Mouse (Mus musculus) embryonic stem cell, embryonic (primary cell): Measurements from ENCODE around the gene Olfr173.

Experiments used
- CTCF ChIA-PET, 4 experiments: fragments of 300-600 bp in 2 of 4; fragments of 350-600 bp in 2 of 4; sonication (Branson Sonifier 250); formaldehyde crosslinking; loops; one replicate each; lab custom pipeline; 2022; ENCODE audit warnings: inconsistent platforms in 2 of 4; lab: Charles Lee
- POLR2A ChIA-PET, 4 experiments: fragments of 300-600 bp in 2 of 4; fragments of 350-600 bp in 2 of 4; sonication (Branson Sonifier 250); formaldehyde crosslinking; loops; one replicate each; lab custom pipeline; 2022; ENCODE audit warnings: antibody characterized with exemption in 4 of 4, inconsistent platforms in 1 of 4; lab: Charles Lee

Gene Olfr173

GRCm38 (mm10) chr16:58800168-58800567, at the start of gene Olfr173:
Olfr173 (minus strand) TSS chr16:58800268.
- CTCF ChIA-PET: no interaction called here
- POLR2A ChIA-PET: no interaction called here

GRCm38 (mm10) chr16:58826732-58827319, 26.8 kb upstream of the Olfr173 start, which contains the start of gene Olfr175-ps1:
Olfr175-ps1 (minus strand) TSS chr16:58826782.
- ChIA-PET CTCF (no interaction called here), POLR2A (no interaction called here)

GRCm38 (mm10) chr16:58763076-58763475, 37.0 kb downstream of the Olfr173 start, which contains the start of gene Olfr172:
Olfr172 (minus strand) TSS chr16:58763176.
- ChIA-PET CTCF (no interaction called here), POLR2A (interaction anchor here in 1 of 4 experiments (0.6 kb wide), 1 partner anchor 207 kb away, joined by 3 read pairs; no protein-coding TSS in a partner anchor)

- ChIA-PET POLR2A (no interaction called here), CTCF (interaction anchor here in 1 of 4 experiments (0.7 kb wide), 1 partner anchor 669 kb away, joined by 3 read pairs; no protein-coding TSS in a partner anchor)
Measured at GRCm38 (mm10) chr16:58756191-58756590, 43.9 kb downstream of the Olfr173 start.

- ChIA-PET POLR2A (no interaction called here), CTCF (interaction anchor here in 1 of 4 experiments (0.7 kb wide), 1 partner anchor 514 kb away, joined by 4 read pairs; no protein-coding TSS in a partner anchor)
Measured at GRCm38 (mm10) chr16:58751314-58751713, 48.8 kb downstream of the Olfr173 start.

- ChIA-PET POLR2A (no interaction called here), CTCF (no interaction called here)
Measured at GRCm38 (mm10) chr16:58746715-58747114, 53.4 kb downstream of the Olfr173 start.
